Mouse (Mus musculus): Measurements from ENCODE around the gene Atf6. TPM values are rescaled to one million over a fixed set of nuclear protein-coding genes. Genes with fewer than 3 reads are reported as not detected.

Gene Atf6
- total and polyA plus RNA-seq, 3 experiments: 33.8 to 47.0 (median 35.3) TPM

GRCm38 (mm10) chr1:170853604-170854003 lies 14.0 kb downstream of the Atf6 start:
- dilution Hi-C loops (cut with MboI; ENCODE audit: extremely low pct_ligation_motif_present, extremely low pct_unique_long_range_greater_than_20kb, low sequenced_read_pairs) (no loop called here), in situ Hi-C loops (cut with MboI; ENCODE audit: low pct_ligation_motif_present, low pct_unique_long_range_greater_than_20kb, low sequenced_read_pairs) (no loop called here)
- H3K4me1 ChIP-seq (ENCODE audit: control insufficient read depth in 1 of 2, insufficient read depth in 2 of 2): peaks cover 27 to 80% of the 10 kb centered on the region in 2 experiments
- no peaks in the 10 kb centered on the region for H3K27me3 ChIP-seq (replicated peaks)
- H3K36me3 ChIP-seq (replicated peaks in 1 of 2; ENCODE audit: control insufficient read depth in 1 of 2, insufficient read depth in 1 of 2, low read length in 1 of 2): peaks cover 30 to 36% of the 10 kb centered on the region in 2 experiments
- H3K27ac ChIP-seq (ENCODE audit: insufficient read depth, low read depth): peak overlapping the region; percentile 99
- DNase-seq (ENCODE audit: extremely low read depth): peak; percentile 81
- H3K9ac ChIP-seq (ENCODE audit: insufficient read depth, low read depth): peak overlapping the region; percentile 37
- no peak; the same call in 1 of the 2 replicates for TF ChIP-seq RAD21 (IDR thresholded peaks at IDR 0.05; ENCODE audit: low read depth, low read length)
- peak; percentile 70; the same call in 1 of the 2 replicates for TF ChIP-seq TBP (conservative IDR thresholded peaks at IDR 0.05; ENCODE audit: low read depth, low read length)
- TF ChIP-seq JUN (IDR thresholded peaks at IDR 0.05; ENCODE audit: insufficient read depth, low read depth, low read length): peak; percentile 97
- peak; percentile 97 for TF ChIP-seq EP300 (IDR thresholded peaks at IDR 0.05; ENCODE audit: low read length)
- peak; percentile 98 for TF ChIP-seq JUND (conservative IDR thresholded peaks at IDR 0.05; ENCODE audit: low read depth, low read length)
- no peak for TF ChIP-seq NELFE (IDR thresholded peaks at IDR 0.05; ENCODE audit: low read depth, low read length)
- peak; percentile 90 for TF ChIP-seq ETS1 (conservative IDR thresholded peaks at IDR 0.05; ENCODE audit: low read depth, low read length)
- TF ChIP-seq UBTF (IDR thresholded peaks at IDR 0.05; ENCODE audit: low read depth, low read length): no peak
- peak; percentile 19; the same call in 1 of the 2 replicates for TF ChIP-seq POLR2A (IDR thresholded peaks at IDR 0.05; ENCODE audit: low read depth, low read length)
- no peak for TF ChIP-seq MAFK (IDR thresholded peaks at IDR 0.05; ENCODE audit: insufficient replicate concordance, low read length)
- TF ChIP-seq MEF2A (IDR thresholded peaks at IDR 0.05; ENCODE audit: borderline replicate concordance, low read depth, low read length): peak; percentile 97
- peak; percentile 95 for TF ChIP-seq IRF4 (IDR thresholded peaks at IDR 0.05; ENCODE audit: low read depth, low read length)
- TF ChIP-seq BHLHE40 (IDR thresholded peaks at IDR 0.05; ENCODE audit: low read depth, low read length): peak; percentile 70
- TF ChIP-seq ZMIZ1 (IDR thresholded peaks at IDR 0.05; ENCODE audit: low read depth, low read length): no peak
- H3K79me2 ChIP-seq (replicated peaks; ENCODE audit: control insufficient read depth, extremely low read depth, insufficient read depth, poor library complexity, severe bottlenecking): peaks cover 83% of the 10 kb centered on the region
- peaks cover 3% of the 10 kb centered on the region for H3K9me3 ChIP-seq (replicated peaks; ENCODE audit: low read length)
- H3K4me2 ChIP-seq (ENCODE audit: insufficient read depth, low read depth, poor library complexity, severe bottlenecking): peak overlapping the region; percentile 97
- no peak overlapping the region for H3K4me3 ChIP-seq (replicated peaks in 1 of 3; ENCODE audit: low read depth in 2 of 3, low read length in 2 of 3, poor library complexity in 1 of 3)

- in situ Hi-C loops (cut with MboI; ENCODE audit: low pct_ligation_motif_present, low pct_unique_long_range_greater_than_20kb, low sequenced_read_pairs) (no loop called here), dilution Hi-C loops (cut with MboI; ENCODE audit: extremely low pct_ligation_motif_present, extremely low pct_unique_long_range_greater_than_20kb, low sequenced_read_pairs) (no loop called here)
- peaks cover 3% of the 10 kb centered on the region for H3K9me3 ChIP-seq (replicated peaks; ENCODE audit: low read length)
- H3K36me3 ChIP-seq (replicated peaks in 1 of 2; ENCODE audit: control insufficient read depth in 1 of 2, insufficient read depth in 1 of 2, low read length in 1 of 2): peaks cover 43 to 53% of the 10 kb centered on the region in 2 experiments
- H3K27ac ChIP-seq (ENCODE audit: insufficient read depth, low read depth): no peak overlapping the region
- no peak for DNase-seq (ENCODE audit: extremely low read depth)
- no peaks in the 10 kb centered on the region for H3K27me3 ChIP-seq (replicated peaks)
- H3K4me1 ChIP-seq (ENCODE audit: control insufficient read depth in 1 of 2, insufficient read depth in 2 of 2): peaks cover 13 to 53% of the 10 kb centered on the region in 2 experiments
- H3K79me2 ChIP-seq (replicated peaks; ENCODE audit: control insufficient read depth, extremely low read depth, insufficient read depth, poor library complexity, severe bottlenecking): peaks cover 61% of the 10 kb centered on the region
- H3K4me2 ChIP-seq (ENCODE audit: insufficient read depth, low read depth, poor library complexity, severe bottlenecking): no peak overlapping the region
- H3K9ac ChIP-seq (ENCODE audit: insufficient read depth, low read depth): no peak overlapping the region
- TF ChIP-seq USF1 (IDR thresholded peaks at IDR 0.05; ENCODE audit: low read depth, low read length): no peak
- TF ChIP-seq ELF1 (IDR thresholded peaks at IDR 0.05; ENCODE audit: low read depth, low read length): no peak
- TF ChIP-seq TCF12 (IDR thresholded peaks at IDR 0.05; ENCODE audit: low read depth, low read length): no peak
- no peak for TF ChIP-seq KAT2A (IDR thresholded peaks at IDR 0.05; ENCODE audit: insufficient replicate concordance, low read length)
- no peak for TF ChIP-seq USF2 (conservative IDR thresholded peaks at IDR 0.05; ENCODE audit: low read depth, low read length)
- TF ChIP-seq E2F4 (IDR thresholded peaks at IDR 0.05; ENCODE audit: insufficient replicate concordance, low read depth, low read length): no peak
- no peak for TF ChIP-seq SMC3 (IDR thresholded peaks at IDR 0.05; ENCODE audit: low read depth, low read length)
- TF ChIP-seq ETS1 (conservative IDR thresholded peaks at IDR 0.05; ENCODE audit: low read depth, low read length): no peak
- no peak overlapping the region for H3K4me3 ChIP-seq (replicated peaks in 1 of 3; ENCODE audit: low read depth in 2 of 3, low read length in 2 of 3, poor library complexity in 1 of 3)
Measured at GRCm38 (mm10) chr1:170850637-170851624, 16.6 kb downstream of the Atf6 start.
